Mouse (Mus musculus): ENCODE measurements around the gene Med18. TPM values are rescaled to one million over a fixed set of nuclear protein-coding genes. Genes with fewer than 3 reads are reported as not detected.
A peak's percentile ranks its signal among the peaks of the same experiment; 100 is the strongest.
"Not testable (repeated sequence)": the region's sequence is repeated elsewhere in the genome, so short reads cannot be mapped to it uniquely, and the experiment has no call there.

The Med18 gene
- total RNA-seq, 2 experiments from 2014 or later, result 7.9 to 8.6 TPM

DNA sequence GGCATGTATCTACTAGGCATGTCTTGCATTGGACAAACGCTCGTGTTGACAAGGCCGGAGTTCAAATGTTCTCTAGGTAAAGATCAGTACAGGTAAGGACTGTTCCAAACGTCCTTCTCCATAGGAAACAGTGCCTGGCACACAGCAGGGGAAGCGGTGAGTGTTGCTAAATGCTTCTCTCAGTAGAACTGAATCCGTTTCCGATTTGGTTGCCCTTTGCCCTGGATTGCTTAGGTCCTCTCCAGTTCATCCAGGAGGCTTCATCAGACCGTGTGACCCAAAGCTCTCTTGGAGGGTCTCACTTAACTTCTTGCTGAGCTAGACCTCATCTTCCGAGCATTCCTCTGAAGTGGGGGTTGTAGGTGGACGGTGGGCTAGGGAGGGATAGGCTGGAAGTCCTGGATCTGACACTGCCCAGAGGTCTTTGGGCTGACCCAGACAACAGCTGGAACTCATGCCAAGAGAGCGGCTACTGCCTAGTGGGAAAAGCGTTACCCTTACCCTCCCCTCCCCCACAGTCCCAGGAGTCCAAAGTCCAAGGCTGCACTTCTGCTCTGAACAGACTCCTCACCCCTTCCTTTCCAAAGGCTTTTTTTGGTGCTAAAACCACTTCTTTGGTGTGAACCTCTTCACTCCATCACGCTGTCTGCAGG, 19.4 kb upstream of the Med18 start:
- DNase-seq, result peak in 1 of 2 experiments; percentile 76

GRCm38 (mm10) chr4:132482104-132482503, 18.4 kb upstream of the Med18 start:
- not testable (repeated sequence) for DNase-seq

GRCm38 (mm10) chr4:132477833-132478232, 14.1 kb upstream of the Med18 start:
- no peak for DNase-seq

- DNase-seq, result peak in 1 of 2 experiments; percentile 28
These were observed 12.5 kb upstream of the Med18 start for GRCm38 (mm10) chr4:132475895-132476878.

DNA sequence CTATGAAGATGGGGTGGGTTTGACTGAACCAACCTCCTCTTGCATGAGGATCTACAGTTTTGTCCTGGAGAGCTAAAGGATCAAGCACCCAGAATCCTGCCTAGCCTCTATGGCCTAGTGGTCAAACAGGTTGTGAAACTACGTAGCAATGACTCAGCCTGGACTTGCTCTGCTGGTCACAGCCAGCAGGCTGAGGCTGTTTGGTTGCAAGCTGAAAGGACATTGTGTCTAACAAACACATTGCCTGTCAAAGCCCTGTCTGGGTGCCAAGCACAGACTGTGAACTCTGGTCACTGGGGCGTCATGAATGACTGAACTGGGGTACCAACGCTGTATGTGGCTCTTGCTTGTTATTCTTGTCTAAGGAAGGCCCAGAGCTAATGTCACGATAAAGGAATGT, 10.9 kb upstream of the Med18 start:
- DNase-seq, result peak; percentile 55 to 75

DNA sequence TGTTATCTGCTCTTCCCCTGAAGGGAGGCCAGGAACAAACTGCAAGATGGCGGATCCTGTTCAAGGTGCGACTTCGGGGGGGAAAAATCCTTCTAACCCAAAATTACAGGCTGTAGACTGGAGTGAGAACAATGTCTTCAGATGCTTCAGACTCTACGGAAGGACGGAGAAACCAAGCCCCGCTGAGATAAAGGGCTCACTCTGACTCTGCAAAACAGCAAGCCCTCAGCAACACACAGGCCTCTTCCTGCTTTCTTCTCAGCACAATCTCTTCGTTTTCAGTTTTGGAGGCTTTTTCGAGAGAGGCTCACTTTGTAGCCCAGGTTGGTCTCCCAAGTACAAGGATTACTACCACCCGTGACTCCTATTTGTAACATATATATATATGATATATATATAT, 9.7 kb upstream of the Med18 start:
- no peak for DNase-seq

DNA sequence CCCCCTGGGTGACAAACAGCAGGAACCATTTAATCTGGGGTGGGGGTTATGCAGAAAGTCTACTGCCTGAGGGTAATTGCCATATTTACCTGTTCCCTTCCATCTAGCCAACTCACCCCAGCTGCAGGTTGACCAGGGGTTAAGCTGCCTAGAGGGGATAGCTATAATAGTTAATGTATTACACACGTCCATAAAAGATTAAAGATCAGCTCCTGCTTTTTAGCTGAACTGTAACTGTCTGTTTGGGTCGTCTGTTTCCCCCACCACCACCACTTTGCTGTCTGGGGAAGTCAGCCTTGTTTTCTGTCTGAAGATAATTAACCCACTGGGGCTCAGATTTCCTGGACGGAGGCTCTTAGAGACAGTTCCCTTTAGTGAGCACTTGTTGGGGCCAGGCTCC, 6.2 kb upstream of the Med18 start:
- no peak for DNase-seq

GRCm38 (mm10) chr4:132464255-132464613, 513 bp upstream of the Med18 start:
- DNase-seq, result no peak

DNA sequence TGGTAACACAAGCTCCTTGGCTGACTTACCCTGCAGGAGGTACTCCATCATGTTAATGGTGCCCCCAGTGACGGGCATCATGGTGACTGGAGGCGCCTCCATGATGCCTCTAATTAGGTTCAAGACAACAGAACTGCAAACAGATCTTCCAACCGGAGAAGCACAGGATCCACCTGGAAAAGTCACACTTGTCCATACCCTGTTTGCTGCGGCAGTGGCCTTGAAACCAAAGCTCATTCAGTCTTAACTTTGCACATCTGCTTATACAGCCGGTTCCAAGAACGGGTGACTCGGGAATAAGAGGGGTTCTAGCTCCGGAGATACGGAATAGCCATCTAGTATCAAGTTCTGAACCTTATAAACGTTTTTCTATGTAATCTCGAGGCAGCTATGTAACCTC, 885 bp downstream of the Med18 start:
- DNase-seq, result no peak

- no peak for DNase-seq
These were observed 3.5 kb downstream of the Med18 start for GRCm38 (mm10) chr4:132460225-132460624.

DNA sequence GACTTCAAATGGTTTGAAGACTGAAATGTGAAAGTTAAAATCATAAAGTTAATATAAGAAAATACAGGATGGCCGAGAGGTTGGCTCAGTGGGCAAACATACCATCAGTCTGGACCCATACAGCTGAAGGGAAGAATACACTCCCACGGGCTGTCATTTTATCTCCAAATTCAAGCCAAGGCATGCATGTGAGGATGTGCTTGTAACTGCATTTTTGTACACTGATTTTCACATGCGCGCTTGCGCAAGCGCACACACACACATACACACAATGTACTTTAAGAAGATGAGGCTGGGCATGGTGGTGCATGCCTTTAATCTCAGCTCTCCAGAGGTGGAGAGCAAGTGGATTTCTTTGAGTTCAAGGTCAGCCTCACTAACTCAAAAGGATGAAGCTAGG, 8.2 kb downstream of the Med18 start:
- DNase-seq, result no peak

DNA sequence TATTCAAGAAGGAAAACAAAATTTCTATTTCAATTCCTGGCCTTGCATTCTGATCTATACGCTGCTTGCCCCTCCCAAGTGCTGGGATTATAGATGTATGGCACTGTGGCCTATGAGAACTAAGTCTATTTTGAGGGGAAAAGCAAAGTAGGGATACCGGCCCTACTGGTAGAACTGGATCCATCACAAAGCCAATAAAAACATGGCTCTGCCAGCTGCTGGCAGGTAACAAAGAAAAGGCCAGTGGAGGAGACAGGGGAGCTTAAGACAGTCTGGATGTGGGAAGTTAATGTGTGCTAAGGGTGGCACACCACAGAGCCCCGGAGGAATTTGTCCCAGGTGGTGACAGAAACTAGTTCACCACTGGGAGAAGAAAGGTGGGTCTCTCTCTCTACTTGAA, 8.6 kb downstream of the Med18 start:
- DNase-seq, result no peak

GRCm38 (mm10) chr4:132454216-132454615, 9.5 kb downstream of the Med18 start:
- DNase-seq, result no peak

- DNase-seq, result no peak
These were observed 13.9 kb downstream of the Med18 start for GRCm38 (mm10) chr4:132449778-132450177.

DNA sequence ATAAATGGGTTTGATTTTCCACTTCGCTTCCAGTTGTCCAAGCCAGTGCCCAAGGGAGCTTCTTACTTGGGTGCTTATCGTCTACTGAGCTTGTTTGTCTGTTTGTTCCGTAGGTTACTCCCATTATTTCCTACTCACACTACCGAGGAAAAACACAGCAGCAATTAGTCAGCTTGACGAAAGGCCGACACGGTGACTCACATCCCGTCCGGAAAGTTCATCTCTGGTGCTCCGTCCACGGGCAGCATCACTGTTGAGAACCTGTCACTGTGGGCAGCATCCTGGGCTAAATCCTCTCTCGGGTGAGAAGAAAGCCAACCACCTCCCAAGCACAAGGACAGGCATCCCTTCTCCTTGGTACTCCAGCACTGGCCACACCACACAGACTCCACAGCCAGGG, 17.6 kb downstream of the Med18 start:
- peak; percentile 57 to 64 for DNase-seq

- DNase-seq, result no peak
These were observed 19.2 kb downstream of the Med18 start for GRCm38 (mm10) chr4:132444516-132444915.

- no peak for DNase-seq
These were observed 25.9 kb downstream of the Med18 start for GRCm38 (mm10) chr4:132437857-132438256.

DNA sequence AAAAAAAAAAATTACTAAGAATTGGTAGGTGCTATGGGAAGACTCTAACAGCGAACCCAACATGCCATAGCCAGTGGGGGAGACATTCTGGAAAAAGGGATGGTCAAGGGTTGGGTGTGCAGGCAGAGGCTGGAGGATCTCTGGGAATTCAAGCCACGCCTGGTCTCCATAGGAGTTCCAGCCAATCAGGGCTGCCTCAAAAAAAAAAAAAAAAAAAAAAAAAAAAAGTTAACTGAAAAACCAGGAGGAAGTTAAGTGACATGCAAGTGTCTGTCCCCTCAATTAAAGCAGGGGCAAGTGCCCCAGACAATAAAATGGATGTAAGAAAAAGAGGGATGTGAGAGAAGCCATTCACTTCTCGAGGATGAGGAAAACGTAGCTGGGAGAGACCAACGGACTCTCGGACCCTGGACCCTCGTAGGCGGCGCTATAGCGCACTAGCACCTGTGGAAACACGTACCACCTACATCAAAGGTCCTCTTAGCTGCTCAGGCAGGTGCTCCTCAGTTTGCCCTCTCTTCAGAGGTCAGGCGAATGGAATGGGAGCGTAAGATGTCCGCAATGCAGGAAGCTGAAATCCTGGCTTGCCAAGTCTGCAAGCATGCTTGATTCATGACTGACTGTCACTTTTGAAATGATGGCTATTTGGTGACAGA, 30.9 kb downstream of the Med18 start:
- no peak for DNase-seq

DNA sequence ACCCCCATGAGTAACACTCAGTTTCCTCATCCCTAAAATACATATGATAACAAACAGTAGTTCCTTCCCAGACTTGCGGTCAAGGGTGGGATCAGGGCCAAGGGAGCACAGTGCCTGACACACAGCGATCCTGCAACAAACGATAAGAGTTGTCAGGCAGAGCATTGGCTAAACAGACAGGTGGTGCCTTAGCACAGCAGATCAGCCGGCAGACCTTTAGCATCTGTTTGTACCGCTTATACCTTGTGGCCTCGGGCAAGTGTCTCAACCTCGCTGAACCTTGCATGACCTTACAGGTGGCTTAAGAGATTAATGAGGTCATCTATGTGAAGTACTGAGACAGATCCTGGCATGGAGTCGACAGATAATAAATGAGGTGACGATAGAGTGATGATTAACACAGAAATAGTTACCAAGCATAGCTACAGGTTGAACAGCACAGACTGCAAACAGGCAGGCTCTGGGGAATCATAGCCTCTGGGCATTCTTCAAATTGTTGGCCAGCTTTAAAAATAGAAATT, 35.6 kb downstream of the Med18 start:
- DNase-seq, result peak; percentile 27 to 38

GRCm38 (mm10) chr4:132427493-132427892, 36.2 kb downstream of the Med18 start:
- no peak for DNase-seq

DNA sequence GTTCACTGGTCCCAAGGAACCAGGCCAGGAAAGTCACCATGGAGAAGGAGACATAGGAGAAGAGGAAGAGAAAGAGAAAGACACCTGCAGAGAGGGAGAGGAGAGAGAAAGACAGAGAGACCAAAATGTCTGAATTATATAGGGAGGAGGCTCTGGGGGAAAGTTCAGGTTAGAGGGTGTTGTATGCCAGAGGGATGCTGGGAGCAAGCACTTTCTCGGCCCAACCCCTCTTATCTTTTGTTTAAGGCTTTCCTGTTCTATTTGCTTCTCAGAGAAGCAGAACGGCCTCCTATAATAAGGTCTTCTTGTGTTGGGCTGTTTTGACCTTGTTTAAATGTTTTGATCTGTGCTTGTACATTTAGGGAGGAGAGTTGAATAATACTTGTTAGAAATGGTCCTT, 37.7 kb downstream of the Med18 start:
- DNase-seq, result no peak

GRCm38 (mm10) chr4:132424765-132425164, 39.0 kb downstream of the Med18 start:
- no peak for DNase-seq
